Mouse (Mus musculus): ENCODE results near the gene Ap2a2. TPM values are rescaled to one million over a fixed set of nuclear protein-coding genes. Genes with fewer than 3 reads are reported as not detected.

Gene Ap2a2
- not detected in 2 replicates for polyA plus RNA-seq (2012)

DNA sequence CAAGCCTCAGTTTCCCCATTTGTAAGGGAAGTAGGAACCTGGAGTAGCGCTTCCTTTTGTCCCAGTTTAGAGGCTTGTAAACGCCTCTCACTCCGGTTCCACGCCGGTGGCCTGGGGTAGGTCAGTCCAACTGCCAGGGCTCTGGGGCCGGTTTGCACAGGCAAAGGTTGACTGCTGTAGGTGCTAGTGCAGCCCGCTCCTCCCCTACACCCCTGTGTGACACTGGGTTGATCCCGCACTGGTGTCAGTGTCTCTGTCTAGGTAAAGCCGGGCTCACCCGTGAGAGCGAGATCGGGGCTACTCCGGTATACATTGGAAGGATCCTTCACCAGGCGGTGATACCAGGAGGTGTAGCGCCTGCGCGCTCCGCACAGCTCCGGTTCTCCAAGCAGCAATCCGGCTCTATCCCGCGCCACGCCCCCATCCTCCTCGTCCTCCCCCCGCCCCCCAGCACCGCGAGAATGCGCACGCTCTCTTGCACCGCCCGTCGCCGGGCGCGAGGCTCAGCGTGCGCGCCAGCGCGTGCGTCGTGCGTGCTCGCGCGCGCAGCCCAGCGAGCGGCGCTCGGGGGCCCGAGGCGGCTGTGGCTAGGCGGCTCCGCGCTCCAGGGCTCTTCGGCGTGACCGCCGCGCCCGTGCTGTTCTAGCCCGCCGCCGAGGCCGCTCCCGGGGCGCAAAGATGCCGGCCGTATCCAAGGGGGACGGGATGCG is at the start of gene Ap2a2:
Gene Ap2a2, plus strand, starts transcription at position 492 of the 710 bp plus-strand sequence.
- TF ChIP-seq GATA1 (IDR thresholded peaks at IDR 0.05; ENCODE audit: low read length), result no peak

DNA sequence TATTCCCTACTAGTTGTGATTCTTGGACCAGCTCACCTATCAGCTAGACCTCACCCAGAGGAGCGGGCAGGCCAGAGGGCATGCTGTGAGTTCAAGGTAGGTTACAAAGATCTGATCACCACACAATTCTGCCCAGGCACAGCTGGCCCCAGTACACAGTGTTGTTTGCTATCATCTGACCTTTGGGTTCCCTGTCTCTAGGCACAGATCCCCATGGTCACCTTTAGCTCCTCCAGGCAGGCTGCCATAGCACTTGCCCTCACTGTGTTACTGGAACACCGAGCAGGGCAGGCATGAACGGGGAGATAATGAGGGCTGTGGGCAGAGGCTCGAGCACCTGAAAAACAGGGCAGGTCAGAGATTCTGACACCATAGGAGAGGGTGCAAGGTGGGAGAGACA is 44.3 kb upstream of the Ap2a2 start:
- no peak for TF ChIP-seq GATA1 (IDR thresholded peaks at IDR 0.05; ENCODE audit: low read length)

DNA sequence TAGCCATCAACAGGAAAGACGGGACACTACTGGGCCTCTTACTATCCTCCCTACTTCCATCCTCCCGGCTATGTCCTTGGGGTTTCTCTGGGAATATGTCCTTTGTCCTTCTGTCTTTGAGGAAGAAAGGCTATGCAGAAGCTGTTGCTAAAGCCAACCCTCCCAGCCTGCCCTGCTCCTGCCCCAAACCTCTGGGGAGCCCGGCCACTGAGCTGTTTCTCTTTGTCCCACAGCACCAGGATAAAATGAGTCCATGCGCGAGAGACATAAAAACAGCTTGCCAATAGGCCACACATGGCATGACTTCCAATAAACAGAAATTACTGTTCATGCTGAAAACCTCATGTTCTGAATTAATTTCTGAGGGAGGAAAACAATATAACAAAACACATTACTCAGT is 43.7 kb upstream of the Ap2a2 start:
- TF ChIP-seq GATA1 (IDR thresholded peaks at IDR 0.05; ENCODE audit: low read length), result no peak

DNA sequence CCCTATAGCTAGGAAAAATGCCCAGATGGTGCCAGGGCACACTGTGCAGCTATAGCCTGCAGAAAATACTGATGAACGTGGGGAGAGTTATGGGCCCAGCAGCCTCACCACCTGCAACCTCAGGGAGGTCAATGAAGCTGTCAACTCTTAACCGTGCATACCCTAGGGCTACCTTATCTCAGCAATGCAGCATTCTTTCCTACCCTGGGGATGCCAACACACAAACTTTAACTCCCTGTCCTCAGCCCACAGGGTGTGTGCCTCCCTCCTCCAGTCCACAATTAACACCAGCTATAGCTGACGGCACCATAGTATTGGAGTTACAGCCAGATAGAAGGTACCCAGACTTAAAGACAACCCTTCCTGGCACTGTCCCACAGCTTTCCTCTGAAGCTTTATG is 43.0 kb upstream of the Ap2a2 start:
- TF ChIP-seq GATA1 (IDR thresholded peaks at IDR 0.05; ENCODE audit: low read length), result no peak

DNA sequence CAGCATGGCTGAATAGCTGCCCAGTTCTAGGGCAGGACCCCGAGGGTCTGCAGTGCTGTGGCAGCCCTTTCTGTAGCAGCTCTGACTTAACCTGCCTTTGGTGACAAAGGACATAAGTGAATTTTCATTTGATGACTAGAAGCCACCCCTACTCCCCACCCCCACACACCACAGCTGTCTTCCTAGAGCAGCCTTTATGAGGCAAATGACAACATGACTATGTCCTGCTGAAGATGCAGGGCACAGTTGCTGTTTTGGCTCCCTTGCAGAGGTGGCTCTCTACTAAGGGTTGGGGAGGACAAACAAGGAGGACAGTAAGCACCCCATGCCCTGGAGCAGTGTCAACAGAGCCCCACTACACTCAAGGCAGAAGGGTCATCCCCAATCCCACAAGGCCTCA is 42.2 kb upstream of the Ap2a2 start:
- no peak for TF ChIP-seq GATA1 (IDR thresholded peaks at IDR 0.05; ENCODE audit: low read length)

DNA sequence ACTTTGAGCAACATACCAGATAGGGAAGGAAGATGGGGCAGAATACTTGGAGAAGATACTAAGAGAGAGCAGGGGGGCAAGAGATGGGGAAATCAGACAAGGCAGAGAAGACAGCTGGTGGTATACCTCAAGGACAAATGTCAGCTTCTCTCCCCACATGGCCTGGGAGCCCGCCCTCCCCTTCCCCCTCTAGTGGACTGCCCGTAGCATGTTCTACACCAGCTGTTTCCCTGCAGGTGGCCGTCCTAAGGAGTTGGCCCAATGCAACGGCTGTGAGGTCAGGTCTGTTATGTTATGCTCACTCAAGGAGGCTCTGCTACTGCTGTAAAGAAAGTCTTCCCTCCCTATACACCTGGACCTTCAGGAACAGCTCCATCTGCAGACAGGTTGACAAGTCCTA is 39.0 kb upstream of the Ap2a2 start:
- TF ChIP-seq GATA1 (IDR thresholded peaks at IDR 0.05; ENCODE audit: low read length), result no peak

DNA sequence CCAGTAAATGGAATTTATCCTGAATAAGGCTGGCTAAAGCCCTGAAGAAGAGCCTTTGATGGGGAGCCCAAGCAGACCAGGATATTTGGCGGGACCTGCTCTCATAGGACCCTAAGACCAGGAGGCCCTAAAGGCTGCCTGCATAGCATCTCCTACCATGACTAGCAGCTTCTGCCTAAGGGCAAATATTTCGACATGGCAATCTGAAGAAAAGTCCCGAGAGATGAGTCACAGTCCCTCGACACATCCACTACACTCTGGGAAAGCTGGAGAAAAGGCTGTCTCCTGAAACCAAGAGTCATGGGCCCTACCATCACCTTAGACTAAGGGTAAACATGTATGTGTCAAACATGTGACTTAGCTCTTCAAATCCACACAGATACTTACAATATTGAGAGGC is 37.7 kb upstream of the Ap2a2 start:
- TF ChIP-seq GATA1 (IDR thresholded peaks at IDR 0.05; ENCODE audit: low read length), result no peak

DNA sequence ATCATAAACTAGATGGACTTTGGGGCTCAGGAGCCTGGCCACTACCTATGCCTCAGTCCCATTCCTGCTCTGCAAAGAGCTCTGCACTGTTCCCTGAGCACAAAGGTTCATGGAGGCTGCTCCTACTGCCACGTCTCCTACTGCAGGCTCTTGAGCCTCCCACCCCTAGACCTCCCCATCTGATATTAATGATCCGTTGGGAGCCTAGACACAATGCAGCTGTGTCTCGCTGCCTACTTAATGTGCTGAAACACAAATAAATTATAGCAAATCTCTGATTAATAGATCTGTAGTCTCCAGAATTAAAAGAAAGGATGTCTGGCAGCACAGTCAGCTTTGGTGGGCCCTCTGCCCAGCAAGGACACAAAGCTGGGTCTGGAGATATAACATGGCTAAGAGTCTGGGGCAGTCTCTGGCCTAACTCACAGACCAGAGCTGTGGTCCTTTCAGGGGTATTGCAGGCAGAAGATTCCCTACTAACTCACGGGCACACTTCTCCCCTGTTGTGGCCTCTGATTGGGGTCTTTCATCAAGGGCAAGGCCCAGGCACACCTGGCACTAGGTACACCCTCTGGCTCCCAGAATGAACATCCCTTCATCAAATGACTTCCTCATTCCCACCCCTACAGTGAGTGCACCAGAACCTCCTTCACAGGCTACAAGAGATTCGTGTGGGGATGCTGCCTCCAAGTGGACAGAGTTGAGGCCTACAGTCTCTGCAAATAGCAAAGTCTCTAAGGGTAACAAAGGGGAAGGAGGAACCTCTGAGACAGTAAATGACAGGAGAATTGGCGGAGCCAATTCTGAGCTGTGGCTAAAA is 37.0 kb upstream of the Ap2a2 start:
- no peak for TF ChIP-seq GATA1 (IDR thresholded peaks at IDR 0.05; ENCODE audit: low read length)

DNA sequence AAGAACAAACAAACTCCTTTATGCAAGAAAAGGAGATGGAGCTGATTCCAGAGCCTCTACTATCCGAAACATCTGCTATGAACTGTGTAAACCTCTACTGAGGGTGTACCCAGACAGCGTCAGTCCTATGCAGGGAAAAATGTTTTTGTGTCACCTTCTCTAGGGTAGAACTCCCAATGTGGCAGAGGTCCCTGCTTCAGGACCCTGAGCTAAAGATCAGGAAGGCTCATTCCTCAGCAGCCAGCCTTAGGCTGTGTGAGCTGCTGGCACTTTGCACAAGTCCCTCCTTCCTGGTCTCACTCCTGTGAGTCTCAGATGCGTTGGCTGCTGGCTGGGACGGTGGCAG is 36.4 kb upstream of the Ap2a2 start:
- TF ChIP-seq GATA1 (IDR thresholded peaks at IDR 0.05; ENCODE audit: low read length), result no peak

DNA sequence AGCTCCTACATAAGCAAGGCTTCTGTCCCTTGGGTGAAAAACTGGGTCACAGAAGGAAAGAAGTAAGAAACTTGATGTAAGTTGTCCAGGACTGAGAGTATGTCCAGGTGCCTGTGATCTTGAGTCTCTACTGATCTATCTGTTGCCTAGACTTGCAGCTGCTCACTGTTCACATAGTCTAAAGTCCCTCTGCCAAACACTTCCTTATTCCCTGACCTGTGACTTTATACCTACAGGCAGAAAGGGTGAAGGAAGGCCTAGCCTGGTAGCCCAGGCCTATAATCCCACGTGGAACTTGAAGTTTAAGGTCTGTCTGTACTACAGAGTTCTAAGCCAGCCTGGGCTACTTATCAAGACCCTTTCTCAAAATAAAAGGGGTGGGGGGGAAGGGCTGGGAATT is 26.4 kb upstream of the Ap2a2 start:
- TF ChIP-seq GATA1 (IDR thresholded peaks at IDR 0.05; ENCODE audit: low read length), result no peak

DNA sequence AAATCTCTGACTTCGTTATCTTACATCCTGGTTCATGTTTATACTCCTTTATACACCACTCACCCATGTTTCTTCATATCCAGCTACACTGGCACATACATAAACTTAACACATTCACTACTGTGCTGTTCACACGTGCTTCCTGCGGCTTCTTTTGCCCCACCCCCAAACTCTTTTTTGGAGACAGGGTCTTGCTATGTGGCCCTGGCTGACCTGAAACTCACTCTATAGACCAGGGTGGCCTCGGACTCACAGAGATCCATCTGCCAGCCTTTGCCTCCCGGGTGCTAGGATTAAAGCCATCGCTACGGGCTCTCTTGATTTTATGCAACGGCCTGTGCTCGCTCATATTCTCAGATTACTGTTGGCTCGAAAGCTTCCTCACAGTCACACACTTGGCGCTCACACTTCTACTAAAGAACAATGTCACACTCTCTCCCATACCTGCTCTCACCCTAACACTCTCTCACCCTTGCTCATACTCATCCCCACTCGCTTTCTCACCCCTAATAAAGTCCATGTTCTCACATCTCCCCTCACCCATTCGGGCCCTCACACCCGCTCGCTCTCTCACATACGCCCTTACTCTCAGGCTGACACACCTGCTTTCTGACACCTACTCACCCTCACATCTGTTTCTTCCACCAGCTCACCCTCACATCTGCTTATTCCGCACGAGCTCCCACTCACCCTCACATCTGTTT is 23.0 kb upstream of the Ap2a2 start:
- TF ChIP-seq GATA1 (IDR thresholded peaks at IDR 0.05; ENCODE audit: low read length), result no peak

DNA sequence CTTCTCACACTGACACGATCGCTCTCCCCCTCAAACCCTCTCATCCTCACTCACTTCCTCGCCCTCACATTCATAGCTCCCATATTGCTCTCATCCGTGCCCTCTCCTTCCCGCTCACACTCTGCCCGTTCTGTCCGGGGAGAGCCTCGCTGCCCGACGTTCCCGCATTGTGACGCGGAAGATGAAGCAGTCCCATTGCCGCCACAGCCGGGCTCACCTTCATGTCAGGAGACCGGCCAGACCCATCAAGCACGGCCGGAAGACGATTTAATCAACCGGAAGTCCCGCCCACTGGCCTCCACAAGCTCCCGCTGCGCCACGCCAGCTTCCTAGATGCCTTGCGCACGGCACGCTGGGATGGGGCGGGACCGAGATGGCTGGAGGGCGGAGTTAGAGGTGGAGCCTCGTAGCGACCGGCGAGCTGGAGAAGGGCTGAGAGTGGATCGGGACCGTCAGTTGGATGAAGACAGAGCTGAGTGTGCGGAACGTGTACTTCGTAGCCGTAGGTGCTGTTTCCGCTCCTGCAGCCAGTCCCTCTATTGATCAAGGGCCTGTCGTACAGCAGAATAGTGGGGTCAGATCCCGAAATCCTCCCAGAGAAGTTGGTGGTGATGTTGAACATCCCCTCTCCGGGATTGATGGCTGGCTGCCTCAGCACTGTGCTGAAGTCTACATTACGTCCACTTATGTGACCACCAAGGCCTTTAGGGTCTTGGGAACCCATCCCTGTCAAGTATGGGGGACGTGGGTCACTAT is 22.2 kb upstream of the Ap2a2 start, which contains the start of gene Chid1:
Gene Chid1, minus strand, starts transcription at position 302 of the 756 bp plus-strand sequence.
- no peak for TF ChIP-seq GATA1 (IDR thresholded peaks at IDR 0.05; ENCODE audit: low read length)

DNA sequence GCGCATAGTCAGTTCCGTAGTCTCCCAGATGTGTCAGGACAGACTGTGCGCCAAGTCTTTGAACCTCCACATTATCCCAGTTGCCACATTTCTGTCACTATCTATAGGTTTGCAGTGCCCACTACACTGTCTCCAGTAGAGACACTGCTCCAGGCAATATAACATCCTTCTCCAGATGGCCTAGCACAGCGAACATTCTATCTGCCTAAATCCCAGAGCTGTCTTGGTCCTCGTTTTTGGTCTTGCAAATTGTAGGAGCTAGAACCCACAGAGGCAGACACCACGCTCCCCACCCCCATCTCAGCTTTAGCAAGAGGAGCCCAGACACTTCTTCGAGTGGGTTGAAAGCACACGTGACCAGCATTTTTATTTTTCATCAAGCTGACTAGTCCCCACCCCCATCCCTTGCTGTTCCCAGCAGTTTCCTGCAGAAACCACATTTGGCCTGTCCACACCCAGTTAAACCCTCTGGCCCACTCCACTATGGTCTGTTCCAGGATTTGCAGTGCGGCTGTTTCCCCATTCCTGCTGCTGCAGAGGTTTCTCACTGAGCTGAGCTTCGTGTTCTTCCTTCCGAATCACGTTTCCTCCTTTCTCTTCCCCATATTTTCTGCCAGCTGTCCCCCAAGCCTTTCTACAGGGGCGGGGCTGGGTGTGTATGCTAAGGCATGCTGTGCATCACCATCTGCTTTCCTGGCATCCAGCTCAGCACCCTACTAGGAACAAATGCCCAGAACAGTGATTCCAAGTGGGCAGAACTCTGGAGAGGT is 21.5 kb upstream of the Ap2a2 start:
- no peak for TF ChIP-seq GATA1 (IDR thresholded peaks at IDR 0.05; ENCODE audit: low read length)

DNA sequence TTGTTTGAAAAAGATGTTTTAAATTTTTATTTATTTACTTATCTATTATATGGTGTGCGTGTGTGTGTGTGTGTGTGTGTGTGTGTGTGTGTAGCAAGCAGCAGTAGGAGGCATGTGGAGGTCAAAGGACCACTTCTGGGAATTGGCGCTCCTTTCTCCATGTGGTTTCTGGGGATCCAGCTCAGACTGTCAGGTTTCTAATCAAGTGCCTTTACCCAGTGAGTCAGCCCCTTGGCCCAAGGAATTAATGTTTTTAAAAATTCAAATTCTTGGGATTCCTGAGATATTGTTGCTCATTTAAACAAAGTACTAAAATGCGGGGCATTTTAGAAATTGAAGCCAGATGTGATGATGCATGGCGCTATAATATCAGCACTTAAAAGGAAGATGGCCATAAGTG is 20.3 kb upstream of the Ap2a2 start:
- TF ChIP-seq GATA1 (IDR thresholded peaks at IDR 0.05; ENCODE audit: low read length), result no peak

DNA sequence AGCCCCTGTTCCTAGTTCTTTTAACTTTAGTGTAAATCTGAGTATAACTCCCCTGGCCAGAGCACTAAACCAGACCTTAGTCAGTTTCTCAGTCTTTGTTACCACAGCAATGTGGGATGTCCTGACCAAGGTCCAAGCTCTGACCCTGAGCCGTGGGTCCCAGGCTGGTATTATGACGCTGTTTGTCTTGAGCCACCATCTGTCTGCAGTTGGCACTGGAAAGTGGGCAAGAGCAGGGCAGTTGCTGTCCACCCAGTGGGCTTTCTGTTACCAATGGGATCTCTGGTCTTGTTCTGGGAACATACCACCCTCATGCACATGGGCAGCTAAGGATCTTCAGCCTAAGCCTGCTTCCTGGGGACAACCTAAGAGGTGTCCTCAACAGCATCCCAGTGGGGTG is 19.4 kb upstream of the Ap2a2 start:
- no peak for TF ChIP-seq GATA1 (IDR thresholded peaks at IDR 0.05; ENCODE audit: low read length)

Data from G1E-ER4 (cell line).